Mouse (Mus musculus) T-cell, adult 2 months (primary cell): Measurements from ENCODE around the gene Add2.
A peak's percentile ranks its signal among the peaks of the same experiment; 100 is the strongest.

Experiments used
- DNase-seq: peaks from one replicate; pipeline ENCODE4 v3.0.0; 2022; ENCODE audit warnings: low spot score

Add2 gene

GRCm38 (mm10) chr6:86048509-86048908, 20.0 kb downstream of the Add2 start:
- DNase-seq = no peak

DNA sequence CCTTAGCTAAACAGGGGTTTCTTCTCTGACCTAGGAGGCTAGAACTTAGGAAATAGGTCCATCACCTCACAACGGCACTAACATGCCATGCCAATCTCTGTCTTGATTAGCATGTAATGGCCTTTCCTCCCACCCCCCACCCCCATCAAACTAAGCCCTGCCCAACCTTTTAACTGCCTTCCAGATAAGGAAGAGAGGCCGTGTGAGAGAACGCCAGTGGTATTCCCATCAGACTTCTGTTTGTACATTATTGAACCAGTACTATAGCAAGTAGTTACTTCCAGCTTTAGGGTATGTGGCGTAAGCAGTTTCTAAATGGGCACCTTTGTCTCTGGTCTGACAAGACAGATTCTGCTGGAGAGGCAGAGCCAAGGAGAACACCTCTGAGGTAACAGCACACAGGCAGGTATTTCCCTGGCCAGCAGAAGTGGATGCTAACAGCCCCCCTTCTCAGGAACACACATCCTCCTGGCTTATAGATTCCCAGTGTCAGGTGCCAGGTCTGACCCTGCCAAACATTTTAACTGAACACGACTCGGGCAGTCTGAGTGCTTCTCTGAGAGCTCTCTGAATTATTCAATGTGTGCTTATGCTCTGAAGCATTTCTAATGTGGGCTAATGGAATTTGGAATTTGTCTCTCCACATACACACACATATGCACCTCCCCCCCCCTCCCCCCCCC, 22.2 kb downstream of the Add2 start:
- DNase-seq = no peak

GRCm38 (mm10) chr6:86052032-86052459, 23.6 kb downstream of the Add2 start:
- DNase-seq = no peak

DNA sequence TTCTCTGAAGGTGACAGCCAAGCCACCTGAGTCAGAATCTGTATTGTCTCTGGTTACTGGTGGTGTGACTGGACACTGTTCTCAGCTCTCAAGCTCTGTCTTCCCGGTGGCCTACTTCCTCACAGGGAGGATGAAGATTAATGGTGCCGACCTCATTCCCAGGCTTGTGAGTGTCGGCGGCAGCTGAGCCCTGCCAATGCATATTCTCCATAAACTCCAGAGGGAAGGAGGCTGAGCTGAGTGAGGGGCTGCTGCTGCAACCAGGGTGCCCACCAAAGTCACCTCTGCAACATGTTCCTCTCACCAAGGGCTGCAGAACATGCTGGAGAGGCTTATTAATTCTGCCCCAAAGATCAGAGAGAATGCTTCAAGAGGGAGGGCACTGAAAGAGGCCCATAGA, 24.1 kb downstream of the Add2 start:
- DNase-seq = no peak

DNA sequence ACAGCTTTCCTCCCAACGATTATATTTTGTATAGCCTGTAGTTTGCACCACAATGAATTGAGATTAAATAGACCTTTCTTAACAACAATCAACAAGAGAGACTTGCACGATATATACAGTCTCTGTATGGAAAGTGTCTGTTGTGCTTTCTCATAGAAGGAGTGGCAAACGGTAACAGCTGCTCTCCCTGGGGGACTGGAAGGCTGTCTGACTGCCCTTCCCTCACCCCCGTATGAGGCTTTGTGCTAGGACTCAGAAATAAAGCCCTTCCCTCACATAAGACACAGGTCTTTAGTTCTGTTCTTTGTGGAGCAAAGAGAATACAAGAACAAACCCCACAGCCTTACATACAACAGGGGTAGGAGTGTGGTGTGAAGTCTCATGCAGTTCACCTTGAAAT, 24.6 kb downstream of the Add2 start:
- DNase-seq = no peak

DNA sequence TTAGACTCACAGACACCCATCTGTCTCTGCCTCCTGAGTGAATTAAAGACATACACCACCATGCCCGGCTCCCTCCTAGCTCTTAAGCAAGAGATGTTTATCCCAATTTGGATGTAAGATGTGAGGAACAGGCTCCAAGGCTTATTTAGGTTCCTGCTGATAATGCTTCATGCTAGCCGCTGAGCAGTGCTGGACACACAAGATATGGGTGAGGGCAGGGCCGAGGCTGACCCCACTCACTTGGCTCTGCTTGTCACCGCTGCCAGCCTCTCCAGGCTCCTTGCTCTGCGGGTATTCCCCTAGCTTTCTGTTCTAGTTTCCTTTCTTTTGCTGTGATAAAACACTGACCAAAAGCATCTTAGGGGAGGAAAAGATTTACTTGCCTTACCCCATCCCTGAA, 25.1 kb downstream of the Add2 start:
- DNase-seq = no peak

DNA sequence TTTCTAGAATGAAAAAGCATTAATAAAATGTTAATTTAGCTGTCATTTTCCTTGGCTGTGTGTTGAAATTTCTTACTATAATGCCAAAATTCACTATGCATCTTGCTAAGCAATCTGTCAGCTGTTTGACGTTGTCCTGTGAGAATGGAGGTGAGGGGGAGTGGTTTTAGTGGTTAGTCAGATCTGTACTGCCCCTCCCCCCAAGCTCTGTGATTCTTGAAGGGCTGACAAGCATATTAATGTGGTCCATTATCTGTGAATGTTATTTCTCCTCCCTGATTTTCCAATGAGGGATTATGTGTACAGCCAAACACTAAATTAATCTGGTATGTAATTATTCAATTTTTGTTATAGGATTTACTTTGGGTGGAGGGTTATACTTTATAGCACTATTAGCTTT, 30.0 kb downstream of the Add2 start:
- DNase-seq = no peak

- DNase-seq = peak; percentile 49
Observed at GRCm38 (mm10) chr6:86059151-86059853, 30.8 kb downstream of the Add2 start.

DNA sequence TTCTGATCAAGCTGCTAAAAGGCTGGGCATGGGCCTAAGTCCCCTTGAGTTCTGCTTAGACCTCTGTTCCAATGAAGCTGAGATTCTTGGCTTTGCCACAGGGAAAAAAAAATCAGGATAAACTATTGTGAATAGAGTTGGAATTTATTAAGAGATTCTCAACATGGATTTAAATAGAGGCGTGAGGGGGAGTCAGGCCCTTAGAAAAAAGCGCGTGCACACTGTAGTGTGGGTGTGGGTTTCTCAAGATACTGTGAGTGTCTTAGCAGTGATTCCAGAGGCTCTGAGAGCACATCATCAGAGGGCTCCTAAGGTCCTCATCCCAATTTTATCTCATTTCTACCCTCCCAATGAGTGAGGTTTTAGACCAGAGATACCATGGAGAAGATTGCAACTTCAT, 31.7 kb downstream of the Add2 start:
- no peak for DNase-seq

DNA sequence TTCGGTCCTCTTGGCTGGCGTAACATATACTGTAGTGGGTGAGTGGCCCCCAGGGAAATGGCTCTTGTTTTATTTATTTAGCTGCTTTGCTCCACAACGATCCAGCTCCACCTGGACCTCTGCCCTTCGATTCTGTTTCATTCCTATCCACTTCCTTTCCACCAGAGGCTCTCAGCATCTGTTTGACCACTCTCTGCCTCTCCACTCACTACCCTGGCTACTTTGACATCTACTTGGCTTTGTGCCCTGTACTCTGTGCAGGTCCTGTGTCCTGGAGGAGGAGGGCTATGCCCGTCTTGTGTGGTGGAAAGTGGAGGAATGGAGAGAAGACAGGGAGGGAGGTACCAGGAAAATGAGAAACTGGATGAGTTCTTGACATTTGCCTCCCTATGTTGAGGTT, 33.7 kb downstream of the Add2 start:
- no peak for DNase-seq

- DNase-seq = no peak
Observed at GRCm38 (mm10) chr6:86062684-86063083, 34.2 kb downstream of the Add2 start.

- DNase-seq = no peak
Observed at GRCm38 (mm10) chr6:86064318-86065016, 36.0 kb downstream of the Add2 start.

DNA sequence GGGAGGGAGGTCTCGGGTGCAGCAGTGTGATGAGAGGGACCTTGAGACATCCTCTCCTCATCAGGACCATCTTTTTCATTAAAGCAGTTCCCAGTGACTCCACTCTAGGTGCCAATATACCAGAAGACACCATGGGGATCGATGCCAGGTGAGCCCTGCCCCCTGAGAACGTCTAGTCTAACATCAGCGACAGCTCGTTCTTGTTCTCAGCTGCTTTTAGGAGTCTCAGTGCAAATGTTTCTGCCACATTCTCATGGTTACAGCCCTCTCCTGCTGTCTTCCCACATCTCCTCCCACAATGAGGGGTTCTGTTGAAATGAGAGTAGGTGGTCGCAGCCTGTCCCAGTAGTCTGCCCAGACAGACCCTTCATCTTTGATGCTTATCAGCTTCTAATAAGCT, 38.2 kb downstream of the Add2 start:
- DNase-seq = no peak

DNA sequence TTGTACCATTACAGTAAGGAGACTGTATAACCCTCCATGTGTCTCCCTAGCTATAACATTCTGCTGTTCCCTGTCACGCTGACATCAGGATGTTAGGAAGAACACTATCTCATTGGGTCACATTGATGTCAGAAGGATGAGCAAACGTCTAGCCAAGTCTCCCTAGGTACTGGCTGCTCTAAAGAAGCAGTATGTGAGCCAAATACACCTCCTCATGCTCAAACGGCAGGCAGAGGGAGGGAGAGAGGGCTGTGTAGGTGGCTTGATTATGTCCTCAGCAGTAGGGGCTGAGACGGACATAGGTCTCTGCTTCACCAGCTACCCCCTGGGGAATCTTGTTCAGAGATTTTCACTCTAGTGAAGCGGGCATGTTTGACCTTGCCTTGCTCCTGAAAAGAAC, 38.7 kb downstream of the Add2 start:
- no peak for DNase-seq

DNA sequence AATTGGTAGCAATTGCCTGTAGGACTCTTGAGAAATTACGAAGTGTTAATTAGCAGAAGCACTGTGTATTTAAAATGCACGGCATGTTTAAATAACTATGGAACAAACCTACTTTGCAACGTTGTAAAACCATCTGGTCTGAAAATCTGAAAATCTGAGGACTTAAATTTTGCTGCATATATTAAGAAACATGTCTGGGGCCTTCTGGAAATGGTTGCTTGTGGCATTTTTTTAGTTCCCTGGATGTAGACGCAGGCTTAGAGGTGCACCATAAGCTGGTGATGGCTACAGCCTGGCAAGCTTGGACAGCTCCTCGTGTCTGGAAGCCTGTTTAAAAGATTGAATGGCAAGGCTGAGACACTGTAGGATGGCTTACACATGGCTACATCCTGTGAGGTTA, 40.5 kb downstream of the Add2 start:
- DNase-seq = no peak

GRCm38 (mm10) chr6:86069856-86070255, 41.4 kb downstream of the Add2 start:
- DNase-seq = no peak

DNA sequence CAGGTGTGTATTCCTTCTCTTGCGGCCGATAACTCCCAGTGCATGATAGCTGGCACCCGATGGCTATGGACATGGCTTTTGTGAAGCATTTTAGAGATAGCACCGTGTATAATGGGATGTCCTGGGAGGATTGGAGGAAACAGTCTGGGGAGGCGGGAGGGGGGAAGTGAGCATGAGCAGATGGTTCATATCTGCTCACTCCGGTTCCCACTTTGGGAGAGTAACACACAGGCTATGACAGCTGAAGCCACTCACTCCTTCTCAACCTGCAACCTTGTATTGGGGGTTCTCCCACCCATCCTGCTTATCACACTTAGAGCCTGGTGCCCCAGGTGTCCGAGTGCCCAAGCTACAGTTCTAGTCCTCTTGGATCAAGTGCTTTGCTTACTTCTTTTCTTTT, 41.8 kb downstream of the Add2 start:
- DNase-seq = no peak

GRCm38 (mm10) chr6:86073882-86074281, 45.4 kb downstream of the Add2 start:
- DNase-seq = no peak

GRCm38 (mm10) chr6:86074538-86075204, 46.2 kb downstream of the Add2 start:
- peak; percentile 37 for DNase-seq

- DNase-seq = no peak
Observed at GRCm38 (mm10) chr6:86076525-86076924, 48.0 kb downstream of the Add2 start.

DNA sequence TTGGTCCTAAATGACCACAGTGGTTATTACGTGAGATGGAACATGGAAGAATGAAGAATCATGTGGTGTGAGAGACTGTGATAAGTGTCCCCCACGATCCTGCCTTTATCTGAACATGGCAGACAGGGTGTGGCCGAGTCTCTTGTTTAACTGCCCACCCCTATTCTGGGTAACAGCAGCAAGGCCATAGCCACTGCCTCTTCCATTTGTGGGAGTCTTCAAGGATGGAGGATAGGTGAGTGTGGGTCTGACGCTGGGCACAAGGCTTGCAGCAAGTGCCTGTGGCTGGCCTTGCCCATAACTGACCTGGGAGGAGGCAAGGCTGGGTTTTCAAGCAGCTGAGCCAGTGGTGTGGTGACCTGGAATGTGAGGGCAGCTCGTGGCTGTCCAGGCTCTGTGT, 49.4 kb downstream of the Add2 start:
- no peak for DNase-seq

DNA sequence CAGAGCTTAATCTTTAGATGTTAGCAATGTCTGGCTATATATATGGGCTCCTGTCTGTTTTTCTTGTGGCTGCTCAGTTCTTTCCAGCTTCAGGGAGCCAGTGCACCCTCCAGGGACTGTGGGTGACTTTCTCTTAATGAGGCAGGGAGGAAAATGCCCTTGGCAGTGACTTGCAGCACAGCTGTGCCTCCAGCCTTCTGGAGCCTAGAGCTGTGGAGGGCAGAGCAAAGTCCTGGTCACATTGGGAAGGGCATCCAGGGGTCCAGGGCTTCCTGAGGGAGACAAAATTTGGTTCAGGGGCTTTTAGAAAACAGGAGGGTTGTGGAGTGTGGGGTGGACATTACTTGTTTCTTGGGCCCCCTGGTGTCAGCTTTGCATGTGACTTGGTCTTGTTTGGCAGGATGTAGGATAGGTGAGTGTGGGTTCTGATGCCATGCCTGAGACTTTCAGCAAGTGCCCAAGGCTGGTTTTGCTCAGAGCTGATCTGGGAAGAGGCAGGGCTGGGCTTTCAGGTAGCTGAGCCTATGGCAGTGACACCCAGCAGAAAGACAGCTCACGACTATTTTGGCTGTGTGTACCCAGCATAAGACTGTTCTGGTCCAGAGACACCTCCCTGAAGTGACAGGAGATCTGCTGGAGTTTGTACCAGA, 50.0 kb downstream of the Add2 start:
- no peak for DNase-seq
